Mouse (Mus musculus): ENCODE results near the gene Stxbp5. TPM values are rescaled to one million over a fixed set of nuclear protein-coding genes. Genes with fewer than 3 reads are reported as not detected.

Gene Stxbp5
- polyA plus RNA-seq, 1 experiment = 0.24 TPM

DNA sequence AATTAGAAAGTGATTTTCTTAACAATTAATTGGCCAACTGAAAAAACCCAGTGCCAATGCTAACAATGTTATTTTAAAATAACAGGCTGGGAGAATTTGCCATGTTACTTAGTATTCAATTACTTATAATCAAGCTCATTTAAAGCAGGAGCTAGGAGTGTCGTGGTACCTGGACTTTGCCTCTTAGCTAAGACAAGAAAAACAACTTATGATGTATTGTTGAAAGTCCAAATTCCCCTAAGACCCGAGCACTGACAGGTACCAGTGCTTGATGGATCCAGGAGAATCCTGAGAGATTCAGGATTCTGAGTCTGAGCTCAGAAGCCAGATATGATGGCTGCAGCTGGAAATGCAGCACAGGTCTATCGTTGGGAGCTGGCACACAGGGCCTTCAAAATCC is 71.1 kb downstream of the Stxbp5 start:
- no peaks in the 10 kb centered on the region for H3K4me1 ChIP-seq (ENCODE audit: control insufficient read depth)
- H3K27me3 ChIP-seq (ENCODE audit: control insufficient read depth) = no peaks in the 10 kb centered on the region
- no peak overlapping the region for H3K4me3 ChIP-seq (replicated peaks)
- TF ChIP-seq GATA1 (IDR thresholded peaks at IDR 0.05; ENCODE audit: low read length) = no peak
- no peak for TF ChIP-seq TAL1 (IDR thresholded peaks at IDR 0.05; ENCODE audit: low read length)
- peaks cover 14% of the 10 kb centered on the region for H3K36me3 ChIP-seq (ENCODE audit: control insufficient read depth)
- H3K9me3 ChIP-seq (ENCODE audit: control insufficient read depth, low read length) = no peaks in the 10 kb centered on the region

DNA sequence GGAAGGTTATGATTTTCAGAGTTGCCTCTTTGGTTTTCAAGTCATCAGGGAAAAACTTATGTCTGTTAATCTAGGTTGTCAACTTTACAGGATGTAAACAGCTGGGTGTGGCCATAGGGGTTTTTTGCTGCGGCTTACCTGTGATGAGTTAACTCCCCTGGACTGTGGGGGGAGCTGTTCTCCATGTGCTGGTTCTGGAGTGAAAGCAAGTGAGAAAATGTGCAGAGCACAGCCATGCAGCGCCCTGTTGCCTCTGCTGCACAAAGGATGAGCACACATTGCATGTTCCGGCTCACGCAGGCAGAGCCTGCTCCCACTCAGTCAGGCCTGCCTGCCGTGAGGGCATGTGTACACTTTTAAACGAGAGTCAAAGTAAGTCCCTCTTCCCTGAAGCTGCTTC is 79.6 kb downstream of the Stxbp5 start:
- TF ChIP-seq TAL1 (IDR thresholded peaks at IDR 0.05; ENCODE audit: low read length) (no peak), GATA1 (IDR thresholded peaks at IDR 0.05; ENCODE audit: low read length) (no peak)
- no peaks in the 10 kb centered on the region for H3K27me3 ChIP-seq (ENCODE audit: control insufficient read depth)
- no peaks in the 10 kb centered on the region for H3K9me3 ChIP-seq (ENCODE audit: control insufficient read depth, low read length)
- H3K4me1 ChIP-seq (ENCODE audit: control insufficient read depth) = no peaks in the 10 kb centered on the region
- peaks cover 6% of the 10 kb centered on the region for H3K36me3 ChIP-seq (ENCODE audit: control insufficient read depth)
- H3K4me3 ChIP-seq (replicated peaks) = no peak overlapping the region

DNA sequence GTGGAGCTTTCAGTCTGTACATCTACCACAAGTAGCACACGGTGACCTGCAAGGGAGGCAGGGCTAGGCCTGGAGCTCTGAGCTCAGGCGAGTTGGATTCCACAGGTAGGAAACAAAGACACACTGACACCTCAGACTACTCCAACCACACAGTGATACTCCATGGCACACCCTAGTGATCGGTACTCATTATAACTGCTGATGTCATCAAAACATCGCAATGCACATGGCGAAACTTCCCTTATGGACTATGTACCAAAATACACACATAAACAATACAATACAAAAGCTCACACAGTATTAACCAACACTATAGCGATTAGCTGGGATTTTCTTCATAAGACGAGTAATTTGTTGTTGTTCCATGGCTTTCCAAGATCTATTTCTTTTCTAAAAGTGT is 82.3 kb downstream of the Stxbp5 start:
- Histone ChIP-seq H3K36me3 (ENCODE audit: control insufficient read depth) (peaks cover 8% of the 10 kb centered on the region), H3K27me3 (ENCODE audit: control insufficient read depth) (no peaks in the 10 kb centered on the region), H3K4me1 (ENCODE audit: control insufficient read depth) (no peaks in the 10 kb centered on the region), H3K4me3 (replicated peaks) (no peak overlapping the region), H3K9me3 (ENCODE audit: control insufficient read depth, low read length) (no peaks in the 10 kb centered on the region)
- TF ChIP-seq GATA1 (IDR thresholded peaks at IDR 0.05; ENCODE audit: low read length) (no peak), TAL1 (IDR thresholded peaks at IDR 0.05; ENCODE audit: low read length) (no peak)

DNA sequence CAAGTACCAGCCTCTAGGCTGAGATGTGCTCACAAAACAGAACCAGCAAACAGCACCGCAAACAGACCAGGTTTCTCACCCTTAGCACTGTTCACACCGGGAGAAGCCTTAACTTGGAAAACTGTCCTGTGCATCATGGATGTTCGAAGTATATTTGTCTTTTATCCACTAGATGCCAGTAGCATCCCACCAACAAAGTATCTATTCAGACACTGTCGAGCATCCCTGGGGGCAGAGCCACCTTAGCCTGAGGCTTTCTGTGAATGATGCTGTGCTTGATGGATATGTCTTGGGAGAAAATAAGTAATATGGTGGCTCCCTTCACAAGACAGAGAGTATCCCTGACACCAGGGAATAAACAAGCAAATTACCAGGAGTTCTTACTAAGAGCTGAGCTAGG is 87.0 kb downstream of the Stxbp5 start:
- H3K36me3 ChIP-seq (ENCODE audit: control insufficient read depth) = peaks cover 5% of the 10 kb centered on the region
- H3K4me1 ChIP-seq (ENCODE audit: control insufficient read depth) = no peaks in the 10 kb centered on the region
- TF ChIP-seq GATA1 (IDR thresholded peaks at IDR 0.05; ENCODE audit: low read length) = no peak
- no peak for TF ChIP-seq TAL1 (IDR thresholded peaks at IDR 0.05; ENCODE audit: low read length)
- H3K4me3 ChIP-seq (replicated peaks) = no peak overlapping the region
- H3K9me3 ChIP-seq (ENCODE audit: control insufficient read depth, low read length) = no peaks in the 10 kb centered on the region
- H3K27me3 ChIP-seq (ENCODE audit: control insufficient read depth) = no peaks in the 10 kb centered on the region

DNA sequence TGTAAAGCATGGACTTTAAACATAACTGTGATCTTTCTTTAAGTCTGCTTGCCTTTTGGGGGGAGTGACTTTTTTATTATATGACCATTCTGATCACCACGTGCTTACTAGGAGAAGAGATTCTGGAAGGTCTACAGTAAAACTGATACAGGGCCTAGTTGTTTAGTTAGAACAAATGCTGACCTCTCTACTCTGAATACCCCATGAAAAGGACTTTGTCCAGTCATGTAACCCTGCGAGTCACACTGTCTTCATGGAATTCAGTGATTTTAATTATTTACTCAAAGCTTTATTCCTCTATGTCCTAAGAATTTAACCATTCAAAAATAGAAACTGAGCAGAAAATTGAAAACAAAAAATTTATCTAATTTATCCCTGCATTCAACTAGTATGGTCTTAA is 93.3 kb downstream of the Stxbp5 start:
- TF ChIP-seq TAL1 (IDR thresholded peaks at IDR 0.05; ENCODE audit: low read length) = no peak
- no peak for TF ChIP-seq GATA1 (IDR thresholded peaks at IDR 0.05; ENCODE audit: low read length)
- H3K4me3 ChIP-seq (replicated peaks) = no peak overlapping the region
- peaks cover 15% of the 10 kb centered on the region for H3K36me3 ChIP-seq (ENCODE audit: control insufficient read depth)
- no peaks in the 10 kb centered on the region for H3K27me3 ChIP-seq (ENCODE audit: control insufficient read depth)
- H3K4me1 ChIP-seq (ENCODE audit: control insufficient read depth) = no peaks in the 10 kb centered on the region
- H3K9me3 ChIP-seq (ENCODE audit: control insufficient read depth, low read length) = no peaks in the 10 kb centered on the region

DNA sequence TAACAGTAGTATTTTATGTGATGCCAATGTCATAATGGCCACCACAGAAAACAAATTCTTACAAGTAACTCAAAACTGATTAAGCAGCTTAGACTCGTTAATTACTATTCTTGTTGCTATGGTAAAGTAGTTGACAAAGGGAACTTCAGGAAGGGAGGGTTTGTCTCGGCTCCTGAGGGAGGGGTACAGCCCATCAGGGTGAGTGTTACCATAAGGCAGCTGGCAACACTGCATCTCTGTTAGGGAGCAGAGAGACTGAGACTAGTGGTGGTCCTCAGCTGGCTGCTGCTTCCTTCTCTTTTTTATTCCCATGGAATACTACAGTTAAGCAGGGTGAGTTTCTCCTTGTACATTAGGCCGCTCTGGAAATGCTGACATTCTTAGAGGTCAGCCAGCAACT is 95.5 kb downstream of the Stxbp5 start:
- TF ChIP-seq GATA1 (IDR thresholded peaks at IDR 0.05; ENCODE audit: low read length) (no peak), TAL1 (IDR thresholded peaks at IDR 0.05; ENCODE audit: low read length) (no peak)
- H3K9me3 ChIP-seq (ENCODE audit: control insufficient read depth, low read length) = no peaks in the 10 kb centered on the region
- no peak overlapping the region for H3K4me3 ChIP-seq (replicated peaks)
- H3K36me3 ChIP-seq (ENCODE audit: control insufficient read depth) = peaks cover 15% of the 10 kb centered on the region
- H3K4me1 ChIP-seq (ENCODE audit: control insufficient read depth) = no peaks in the 10 kb centered on the region
- no peaks in the 10 kb centered on the region for H3K27me3 ChIP-seq (ENCODE audit: control insufficient read depth)

DNA sequence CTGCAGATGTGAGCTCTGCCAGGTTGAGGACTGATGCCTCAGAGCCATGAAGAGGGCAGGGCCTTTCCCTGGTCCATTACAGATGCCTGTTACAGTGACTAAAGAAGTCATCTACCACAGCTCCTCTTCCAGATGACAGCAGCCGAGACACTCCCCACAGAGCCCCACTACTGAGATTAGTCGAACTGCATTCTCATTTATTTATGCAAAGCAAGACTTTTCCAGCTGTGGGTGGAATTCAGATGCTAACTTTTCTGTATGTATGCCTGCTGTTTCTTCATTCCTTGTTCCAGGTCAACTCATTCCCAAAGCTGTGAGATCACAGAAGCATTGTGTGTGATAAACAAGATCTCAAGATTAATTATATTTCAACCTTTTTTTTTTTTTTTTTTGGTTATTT is 97.8 kb downstream of the Stxbp5 start:
- Histone ChIP-seq H3K4me1 (ENCODE audit: control insufficient read depth) (no peaks in the 10 kb centered on the region; the same call in 1 of the 2 replicates), H3K36me3 (ENCODE audit: control insufficient read depth) (peaks cover 16% of the 10 kb centered on the region)

DNA sequence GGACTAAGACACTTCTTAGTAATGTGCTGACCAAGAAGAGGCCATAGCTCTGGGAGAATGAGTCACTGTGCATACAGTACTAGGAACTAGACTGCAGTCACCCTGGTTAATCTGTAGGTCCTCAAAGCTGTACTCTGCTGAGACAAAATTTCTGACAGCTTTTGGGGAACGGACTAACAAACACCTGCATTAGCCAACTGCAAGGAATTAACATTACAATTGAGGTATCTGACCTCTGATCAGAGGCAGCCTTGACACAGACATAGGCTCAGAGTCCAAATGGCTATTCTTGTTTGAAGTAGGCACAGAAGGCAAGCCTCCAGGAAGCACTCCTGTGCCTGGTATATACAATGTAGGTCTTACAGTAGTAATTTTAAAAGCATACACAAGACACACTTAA is 99.3 kb downstream of the Stxbp5 start:
- no peaks in the 10 kb centered on the region; the same call in 1 of the 2 replicates for H3K4me1 ChIP-seq (ENCODE audit: control insufficient read depth)
- no peaks in the 10 kb centered on the region for H3K27me3 ChIP-seq (ENCODE audit: control insufficient read depth)
- peaks cover 23% of the 10 kb centered on the region for H3K36me3 ChIP-seq (ENCODE audit: control insufficient read depth)
- TF ChIP-seq GATA1 (IDR thresholded peaks at IDR 0.05; ENCODE audit: low read length) (no peak), TAL1 (IDR thresholded peaks at IDR 0.05; ENCODE audit: low read length) (no peak)
- no peak overlapping the region for H3K4me3 ChIP-seq (replicated peaks)
- H3K9me3 ChIP-seq (ENCODE audit: control insufficient read depth, low read length) = no peaks in the 10 kb centered on the region

More for the DNA sequence above, 97.8 kb downstream of the Stxbp5 start:
- no peaks in the 10 kb centered on the region for H3K27me3 ChIP-seq (ENCODE audit: control insufficient read depth)
- H3K9me3 ChIP-seq (ENCODE audit: control insufficient read depth, low read length) = no peaks in the 10 kb centered on the region
- no peak overlapping the region for H3K4me3 ChIP-seq (replicated peaks)
- no peak for TF ChIP-seq TAL1 (IDR thresholded peaks at IDR 0.05; ENCODE audit: low read length)
- TF ChIP-seq GATA1 (IDR thresholded peaks at IDR 0.05; ENCODE audit: low read length) = no peak

DNA sequence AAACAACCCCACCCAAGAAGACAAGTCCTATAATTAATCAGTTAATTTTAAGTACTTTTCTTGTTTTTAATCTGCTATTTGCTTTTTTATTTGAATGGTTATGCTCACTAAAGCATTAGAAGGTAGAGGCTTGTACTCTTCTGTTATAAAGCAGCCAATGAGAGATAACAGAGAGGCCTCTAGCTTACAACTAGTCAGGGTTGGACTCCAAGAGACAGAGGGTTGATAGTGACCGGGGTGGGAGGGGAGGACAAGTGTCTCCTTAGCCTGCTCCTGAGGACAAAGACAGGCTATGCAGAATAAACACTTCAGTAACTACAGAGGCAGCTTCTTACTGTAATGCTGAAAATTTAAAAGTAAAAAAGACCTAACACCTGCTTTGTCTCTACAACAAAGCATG is 101.8 kb downstream of the Stxbp5 start:
- H3K27me3 ChIP-seq (ENCODE audit: control insufficient read depth) = no peaks in the 10 kb centered on the region
- no peaks in the 10 kb centered on the region for H3K9me3 ChIP-seq (ENCODE audit: control insufficient read depth, low read length)
- no peak for TF ChIP-seq GATA1 (IDR thresholded peaks at IDR 0.05; ENCODE audit: low read length)
- no peak for TF ChIP-seq TAL1 (IDR thresholded peaks at IDR 0.05; ENCODE audit: low read length)
- no peak overlapping the region for H3K4me3 ChIP-seq (replicated peaks)
- H3K4me1 ChIP-seq (ENCODE audit: control insufficient read depth) = peaks cover 6% of the 10 kb centered on the region
- peaks cover 26% of the 10 kb centered on the region for H3K36me3 ChIP-seq (ENCODE audit: control insufficient read depth)

DNA sequence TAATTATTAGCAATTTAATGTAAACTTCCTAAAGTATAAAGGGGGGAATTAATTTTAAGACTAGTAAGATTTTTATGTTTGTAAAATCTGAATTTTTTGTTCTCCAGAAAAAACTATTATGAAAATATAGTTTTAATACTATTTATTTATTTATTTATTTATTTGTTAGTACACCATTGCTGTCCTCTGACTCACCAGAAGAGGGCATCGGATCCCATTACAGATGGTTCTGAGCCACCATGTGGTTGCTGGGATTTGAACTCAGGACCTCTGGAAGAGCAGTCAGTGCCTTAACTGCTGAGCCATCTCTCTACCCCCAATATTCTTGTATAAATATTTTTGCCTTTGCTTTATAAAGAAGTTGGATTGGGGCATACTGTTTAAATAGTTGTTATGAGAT is 104.5 kb downstream of the Stxbp5 start:
- H3K9me3 ChIP-seq (ENCODE audit: control insufficient read depth, low read length) = no peaks in the 10 kb centered on the region
- no peaks in the 10 kb centered on the region for H3K27me3 ChIP-seq (ENCODE audit: control insufficient read depth)
- no peak overlapping the region for H3K4me3 ChIP-seq (replicated peaks)
- H3K4me1 ChIP-seq (ENCODE audit: control insufficient read depth) = peaks cover 6% of the 10 kb centered on the region
- H3K36me3 ChIP-seq (ENCODE audit: control insufficient read depth) = peaks cover 30% of the 10 kb centered on the region
- TF ChIP-seq TAL1 (IDR thresholded peaks at IDR 0.05; ENCODE audit: low read length) = no peak
- TF ChIP-seq GATA1 (IDR thresholded peaks at IDR 0.05; ENCODE audit: low read length) = no peak

Data from erythroblast, embryonic 14.5 days (primary cell).